Mouse (Mus musculus) liver, embryonic 11.5 days (tissue): ENCODE measurements around the gene Rps6kb1. TPM values are rescaled to one million over a fixed set of nuclear protein-coding genes. Genes with fewer than 3 reads are reported as not detected.

Experiments used
- ATAC-seq: fragments of 200-750 bp; cut with Nextera tagmentation; replicated peaks from 2 replicates; pipeline ENCODE4 v1.8.0; 2017; ENCODE audit warnings: moderate number of reproducible peaks, mild to moderate bottlenecking, moderate TSS enrichment, moderate library complexity; ENCODE audit not compliant: low FRiP score
- DNase-seq: peaks from one replicate; pipeline ENCODE4 v3.0.0-alpha.2; 2017; ENCODE audit warnings: low spot score
- H3K27ac ChIP-seq: fragments of 300-500 bp; sonication (generic); 2 replicates; pipeline ENCODE4 v1.5.1; 2014; ENCODE audit warnings: mild to moderate bottlenecking, low read depth, low read length, control low read depth
- H3K27me3 ChIP-seq: fragments of 300-500 bp; sonication (generic); replicated peaks from 2 replicates; pipeline ENCODE4 v1.6.1; 2014; ENCODE audit warnings: low read length, mixed read lengths; ENCODE audit not compliant: control insufficient read depth, insufficient read depth
- H3K36me3 ChIP-seq: fragments of 300-500 bp; sonication (generic); 2 replicates; pipeline ENCODE4 v1.6.1; 2014; ENCODE audit warnings: mild to moderate bottlenecking, low read length, moderate library complexity, mixed read lengths; ENCODE audit not compliant: control insufficient read depth, insufficient read depth
- H3K4me1 ChIP-seq: fragments of 300-500 bp; sonication (generic); replicated peaks from 2 replicates; pipeline ENCODE4 v1.6.1; 2014; ENCODE audit warnings: low read length, mixed read lengths; ENCODE audit not compliant: control insufficient read depth, insufficient read depth
- H3K4me2 ChIP-seq: fragments of 300-500 bp; sonication (generic); 2 replicates; pipeline ENCODE4 v1.6.1; 2014; ENCODE audit warnings: mild to moderate bottlenecking, control low read depth, moderate library complexity
- H3K4me3 ChIP-seq: fragments of 300-500 bp; sonication (generic); 2 replicates; pipeline ENCODE4 v1.5.1; 2014; ENCODE audit warnings: low read depth, low read length, control low read depth
- H3K9ac ChIP-seq: fragments of 300-500 bp; sonication (generic); 2 replicates; pipeline ENCODE4 v1.6.1; 2014; ENCODE audit warnings: low read depth, low read length, control low read depth
- H3K9me3 ChIP-seq: fragments of 300-500 bp; sonication (generic); 2 replicates; pipeline ENCODE4 v1.6.1; 2016; ENCODE audit warnings: low read length, inconsistent platforms, mixed read lengths; ENCODE audit not compliant: control insufficient read depth
- WGBS: fragments of 180-500 bp; shearing (Covaris S2); extraction: QIAGEN DNeasy Blood & Tissue Kit; methylation state at CpG from one replicate; pipeline ENCODE4 v1.1.7; 2014; 5-methylcytosine and 5-hydroxymethylcytosine counted together
- polyA plus RNA-seq: library from polyadenylated mRNA; unstranded; fragments of >200 nt; fragmentation: Nextera tagmentation; extraction: Ambion mirVana; gene quantifications from 2 replicates; pipeline ENCODE4 v1.2.1, GENCODE M21; 2014

Gene Rps6kb1
- polyA plus RNA-seq, 1 experiment from 2014 or later = 50.9 TPM

DNA sequence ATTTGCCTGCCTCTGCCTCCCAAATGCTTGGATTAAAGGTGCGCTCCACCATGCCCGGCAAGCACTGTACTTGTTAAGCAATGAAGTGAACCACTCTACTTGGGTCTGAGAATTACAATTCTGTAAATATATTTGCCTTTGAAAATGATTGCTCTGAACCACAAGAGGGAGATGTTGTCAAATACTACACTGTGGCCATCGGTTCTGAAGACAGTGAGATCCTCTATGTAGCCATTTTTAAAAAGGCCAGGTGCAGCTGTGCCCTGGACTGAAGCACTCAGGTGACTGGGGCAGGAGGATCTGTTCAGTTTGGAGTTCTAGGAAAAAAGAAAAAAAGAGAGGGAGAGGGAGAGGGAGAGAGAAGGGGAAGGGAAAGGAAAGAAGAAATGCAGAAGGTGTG, 23.8 kb upstream of the Rps6kb1 start:
- H3K27ac ChIP-seq = no peak overlapping the region
- 61% methylated on average over 3 of the region's 3 CpGs for WGBS
- no peak overlapping the region for H3K4me2 ChIP-seq
- H3K9ac ChIP-seq = no peak overlapping the region
- no peak overlapping the region for H3K4me3 ChIP-seq
- H3K36me3 ChIP-seq = peaks cover 3% of the 10 kb centered on the region; the same call in 1 of the 2 replicates
- H3K4me1 ChIP-seq = no peaks in the 10 kb centered on the region
- DNase-seq = no peak
- H3K9me3 ChIP-seq = no peaks in the 10 kb centered on the region
- ATAC-seq = no peak
- no peaks in the 10 kb centered on the region for H3K27me3 ChIP-seq

DNA sequence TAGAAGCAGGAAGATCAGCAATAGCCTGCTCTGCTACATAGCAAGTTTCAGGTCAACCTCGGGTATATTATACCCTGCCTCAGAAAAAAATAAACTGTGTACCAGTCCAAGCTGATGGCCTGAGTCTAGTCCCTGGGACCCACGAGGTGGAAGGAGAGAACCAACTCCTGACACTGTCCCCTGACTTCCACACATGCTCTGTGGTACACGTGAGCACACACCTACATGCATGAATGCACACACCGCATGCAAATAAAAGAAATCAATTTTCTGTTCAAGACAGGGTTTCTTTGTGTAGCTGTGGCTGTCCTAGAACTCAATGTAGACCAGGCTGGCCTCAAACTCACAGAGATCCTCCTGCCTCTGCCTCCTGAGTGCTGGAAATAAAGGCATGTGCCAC, 13.7 kb upstream of the Rps6kb1 start:
- Histone ChIP-seq H3K27ac (no peak overlapping the region), H3K4me1 (no peaks in the 10 kb centered on the region), H3K9me3 (no peaks in the 10 kb centered on the region), H3K9ac (no peak overlapping the region), H3K4me2 (no peak overlapping the region), H3K27me3 (no peaks in the 10 kb centered on the region), H3K4me3 (no peak overlapping the region), H3K36me3 (no peaks in the 10 kb centered on the region; the same call in 1 of the 2 replicates)
- 89% methylated on average over 4 of the region's 4 CpGs for WGBS
- DNase-seq = no peak
- ATAC-seq = no peak

DNA sequence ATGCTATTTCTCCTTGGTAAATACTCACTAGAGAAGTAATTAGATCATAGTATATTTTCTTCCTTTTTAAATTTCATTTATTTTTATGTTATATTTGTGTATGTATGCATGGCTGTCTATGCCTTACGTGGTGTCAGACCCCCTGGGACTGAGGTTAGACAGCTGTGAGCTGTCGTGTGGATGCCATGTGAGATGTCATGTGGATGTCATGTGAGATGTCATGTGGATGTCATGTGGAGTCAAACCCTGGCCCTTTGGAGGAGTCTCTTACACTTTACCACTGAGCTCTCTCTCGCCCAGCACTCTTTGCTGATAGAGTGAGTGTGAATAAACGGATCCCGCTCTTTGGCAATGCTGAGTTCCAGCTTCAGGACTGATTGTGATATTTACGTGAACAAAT, 8.9 kb upstream of the Rps6kb1 start:
- no peak overlapping the region for H3K9ac ChIP-seq
- ATAC-seq = no peak
- H3K27ac ChIP-seq = no peak overlapping the region
- DNase-seq = no peak
- 92% methylated on average over 6 of the region's 6 CpGs for WGBS
- H3K4me3 ChIP-seq = no peak overlapping the region
- H3K36me3 ChIP-seq = peaks cover 13% of the 10 kb centered on the region
- H3K4me2 ChIP-seq = no peak overlapping the region
- H3K4me1 ChIP-seq = no peaks in the 10 kb centered on the region
- no peaks in the 10 kb centered on the region for H3K27me3 ChIP-seq
- H3K9me3 ChIP-seq = no peaks in the 10 kb centered on the region

DNA sequence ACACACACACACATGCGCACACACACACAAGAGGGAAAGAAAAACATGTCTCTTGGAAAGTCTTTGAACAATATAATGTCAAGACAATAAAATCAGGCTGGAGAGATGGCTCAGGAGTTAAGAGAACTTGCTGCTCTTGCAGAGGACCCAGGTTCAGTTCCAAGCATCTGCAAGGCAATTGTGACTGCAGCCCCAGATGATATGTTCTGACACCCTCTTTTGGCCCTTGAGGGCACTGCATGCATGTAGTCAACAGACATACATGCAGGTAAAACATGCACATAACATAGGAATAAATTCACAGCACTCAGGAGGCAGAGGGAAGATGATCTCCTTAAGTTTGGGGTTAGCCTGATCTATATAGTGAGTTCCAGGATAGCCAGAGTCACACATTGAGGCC, 2.8 kb upstream of the Rps6kb1 start:
- 100% methylated on average over 1 of the region's 1 CpGs for WGBS
- ATAC-seq = no peak

DNA sequence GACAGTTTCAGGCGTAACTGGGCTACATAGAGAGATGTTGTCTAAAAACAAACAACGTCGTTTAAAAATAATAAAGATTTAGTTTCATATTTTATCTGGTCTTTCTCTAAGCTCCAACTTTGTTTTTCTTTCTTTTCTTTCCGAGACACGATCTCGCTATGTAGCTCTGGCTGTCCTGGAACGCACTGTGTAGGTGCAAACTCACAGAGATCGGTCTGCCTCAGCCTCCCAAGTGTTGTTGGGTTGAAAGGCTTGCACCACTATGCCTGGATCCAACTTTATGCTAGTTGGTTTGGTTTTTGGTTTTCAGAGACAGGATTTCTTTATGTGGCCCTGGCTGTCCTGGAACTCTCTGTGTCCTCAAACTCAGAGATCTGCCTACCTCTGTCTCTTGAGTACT, 951 bp upstream of the Rps6kb1 start:
- H3K4me1 ChIP-seq = peaks cover 8% of the 10 kb centered on the region
- H3K9ac ChIP-seq = peak overlapping the region; percentile 90
- peak overlapping the region; percentile 70 for H3K4me2 ChIP-seq
- no peaks in the 10 kb centered on the region for H3K9me3 ChIP-seq
- H3K27me3 ChIP-seq = no peaks in the 10 kb centered on the region
- ATAC-seq (no peak), DNase-seq (no peak)
- H3K4me3 ChIP-seq = peak overlapping the region; percentile 81
- H3K36me3 ChIP-seq = peaks cover 9% of the 10 kb centered on the region
- WGBS = 69% methylated on average over 8 of the region's 8 CpGs
- peak overlapping the region; percentile 28; the same call in 1 of the 2 replicates for H3K27ac ChIP-seq

More for the DNA sequence above, 2.8 kb upstream of the Rps6kb1 start:
- peaks cover 3% of the 10 kb centered on the region for H3K4me1 ChIP-seq
- peaks cover 13% of the 10 kb centered on the region for H3K36me3 ChIP-seq
- no peak overlapping the region for H3K4me2 ChIP-seq
- H3K4me3 ChIP-seq = no peak overlapping the region
- no peaks in the 10 kb centered on the region for H3K27me3 ChIP-seq
- DNase-seq = no peak
- no peaks in the 10 kb centered on the region for H3K9me3 ChIP-seq
- no peak overlapping the region for H3K27ac ChIP-seq
- no peak overlapping the region for H3K9ac ChIP-seq

DNA sequence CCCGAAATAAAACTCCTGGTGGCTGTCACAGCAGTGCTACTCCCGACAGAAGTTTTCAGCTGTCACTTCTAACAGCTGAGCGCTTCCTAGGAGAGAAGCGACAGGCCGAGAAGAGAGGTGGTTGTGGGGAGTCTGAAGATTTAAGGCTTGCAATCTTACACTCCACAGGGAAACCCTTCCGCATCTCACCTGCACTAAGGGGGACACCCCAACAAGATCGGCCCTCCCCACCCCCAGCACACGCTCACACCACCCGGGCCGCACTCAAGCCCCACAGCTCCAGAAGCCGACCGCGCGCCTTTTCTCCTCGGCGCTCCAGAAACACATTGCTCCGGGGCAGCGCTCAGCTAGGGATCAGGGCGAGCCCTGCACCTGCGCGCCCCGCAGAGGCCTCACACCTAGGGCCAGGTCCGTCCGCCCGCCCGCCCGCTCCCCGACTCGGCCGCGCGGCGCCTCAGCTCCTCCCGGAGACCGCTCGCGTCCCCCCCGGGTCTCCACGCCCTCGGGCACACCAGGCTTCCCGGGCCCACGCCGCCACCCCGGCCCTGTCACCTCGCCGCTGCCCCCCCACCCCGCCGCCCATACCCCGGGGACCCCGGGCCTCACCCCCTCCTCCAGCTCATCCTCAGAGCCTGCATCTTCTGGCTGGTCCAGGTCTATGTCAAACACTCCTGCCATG, 506 bp downstream of the Rps6kb1 start:
- Histone ChIP-seq H3K4me2 (peak overlapping the region; percentile 62), H3K27ac (peak overlapping the region; percentile 69), H3K9ac (peak overlapping the region; percentile 90), H3K4me1 (peaks cover 8% of the 10 kb centered on the region), H3K27me3 (no peaks in the 10 kb centered on the region), H3K36me3 (no peaks in the 10 kb centered on the region; the same call in 1 of the 2 replicates), H3K4me3 (peak overlapping the region; percentile 81), H3K9me3 (no peaks in the 10 kb centered on the region)
- ATAC-seq = peak; percentile 52
- DNase-seq = no peak
- WGBS = 0% methylated on average over 50 of the region's 50 CpGs

DNA sequence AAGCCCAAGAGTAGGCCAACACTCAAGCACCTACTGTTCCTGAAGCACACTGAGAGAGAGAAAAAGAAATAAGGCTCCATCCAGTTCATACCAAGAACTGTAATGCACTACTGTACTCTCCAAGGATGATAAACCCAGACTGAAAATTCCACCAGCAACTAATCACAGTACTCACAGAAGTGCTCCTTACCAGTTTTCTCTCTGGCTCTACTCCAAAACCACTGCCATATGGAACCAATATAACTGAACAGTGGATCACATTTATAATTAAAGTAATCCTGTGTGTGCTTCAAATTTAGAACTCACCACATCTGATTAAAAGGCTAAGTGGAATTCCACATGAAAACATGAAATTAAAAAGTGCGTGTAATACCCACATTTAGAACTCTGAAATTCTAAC, 1.8 kb downstream of the Rps6kb1 start:
- no peak for ATAC-seq
- WGBS = 88% methylated on average over 1 of the region's 1 CpGs
- Histone ChIP-seq H3K9me3 (no peaks in the 10 kb centered on the region), H3K4me3 (no peak overlapping the region), H3K27me3 (no peaks in the 10 kb centered on the region), H3K36me3 (no peaks in the 10 kb centered on the region), H3K27ac (no peak overlapping the region), H3K9ac (no peak overlapping the region), H3K4me2 (peak overlapping the region; percentile 62), H3K4me1 (peaks cover 8% of the 10 kb centered on the region)
- DNase-seq = no peak

DNA sequence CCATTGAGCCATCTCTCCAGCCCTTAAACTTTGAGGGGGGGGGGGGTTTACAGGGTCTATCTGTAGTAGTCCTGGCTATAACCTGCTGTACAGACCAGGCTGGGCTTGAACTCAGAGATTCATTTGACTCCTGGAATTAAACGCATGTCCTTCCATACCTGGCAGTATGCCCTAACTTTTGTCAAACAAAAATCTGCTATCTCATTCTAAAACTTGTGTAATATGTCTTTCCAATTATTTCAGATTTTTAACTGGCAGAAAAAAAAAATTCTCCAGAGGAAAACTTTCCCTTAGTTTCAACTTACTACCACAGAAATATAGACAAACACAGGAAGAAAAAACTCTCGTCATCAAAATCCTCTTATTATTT, 4.1 kb downstream of the Rps6kb1 start:
- Histone ChIP-seq H3K36me3 (no peaks in the 10 kb centered on the region), H3K27ac (no peak overlapping the region), H3K9ac (no peak overlapping the region), H3K9me3 (no peaks in the 10 kb centered on the region), H3K4me2 (no peak overlapping the region), H3K4me3 (no peak overlapping the region), H3K27me3 (no peaks in the 10 kb centered on the region), H3K4me1 (peaks cover 8% of the 10 kb centered on the region)
- WGBS = 92% methylated on average over 2 of the region's 2 CpGs
- DNase-seq (no peak), ATAC-seq (no peak)

DNA sequence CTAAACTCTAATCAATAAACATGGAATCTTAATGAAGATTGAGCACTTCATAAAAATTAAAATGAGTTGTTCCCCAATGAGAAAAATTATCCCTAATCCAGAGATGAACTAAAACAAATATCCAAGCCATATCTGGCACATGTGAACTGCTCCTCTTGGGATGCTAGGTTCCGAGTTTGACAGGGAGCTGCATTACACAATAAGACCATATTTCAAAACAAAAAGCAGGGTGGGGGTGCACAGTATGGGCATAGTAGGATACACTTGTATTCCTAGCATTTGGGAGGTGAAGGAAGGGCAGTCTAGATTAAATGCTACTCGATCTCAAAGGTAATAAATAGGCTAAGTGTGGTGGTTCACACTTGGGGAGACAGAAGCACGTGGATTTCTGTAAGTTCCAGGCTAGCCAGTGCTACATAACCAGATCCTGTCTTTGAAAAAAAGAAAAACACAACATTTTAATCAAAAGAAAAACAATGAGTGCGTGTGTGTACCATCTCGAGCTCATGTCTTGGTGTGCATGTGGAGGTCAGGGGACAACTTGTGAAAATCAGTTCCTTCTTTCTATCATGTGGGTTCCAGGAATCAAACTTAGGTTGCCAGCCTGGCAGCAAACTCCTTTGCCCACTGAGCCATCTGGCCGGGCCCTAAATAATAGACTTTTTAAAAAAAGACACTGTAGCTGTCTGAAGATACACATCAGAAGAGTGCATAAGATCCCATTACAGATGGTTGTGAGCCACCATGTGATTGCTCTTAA, 4.7 kb downstream of the Rps6kb1 start:
- H3K4me2 ChIP-seq = no peak overlapping the region
- WGBS = 87% methylated on average over 6 of the region's 6 CpGs
- ATAC-seq (no peak), DNase-seq (no peak)
- H3K27ac ChIP-seq = no peak overlapping the region
- H3K9me3 ChIP-seq = no peaks in the 10 kb centered on the region
- no peak overlapping the region for H3K4me3 ChIP-seq
- no peaks in the 10 kb centered on the region for H3K27me3 ChIP-seq
- no peaks in the 10 kb centered on the region for H3K36me3 ChIP-seq
- H3K4me1 ChIP-seq = peaks cover 8% of the 10 kb centered on the region
- H3K9ac ChIP-seq = no peak overlapping the region
